Mouse (Mus musculus) kidney, postnatal 10 days (tissue): ENCODE measurements around the gene Glrx5.

ENCODE experiments used
- DNase-seq: peaks from one replicate; pipeline ENCODE4 v3.0.0; 2021; ENCODE audit warnings: mixed read lengths

The Glrx5 gene

DNA sequence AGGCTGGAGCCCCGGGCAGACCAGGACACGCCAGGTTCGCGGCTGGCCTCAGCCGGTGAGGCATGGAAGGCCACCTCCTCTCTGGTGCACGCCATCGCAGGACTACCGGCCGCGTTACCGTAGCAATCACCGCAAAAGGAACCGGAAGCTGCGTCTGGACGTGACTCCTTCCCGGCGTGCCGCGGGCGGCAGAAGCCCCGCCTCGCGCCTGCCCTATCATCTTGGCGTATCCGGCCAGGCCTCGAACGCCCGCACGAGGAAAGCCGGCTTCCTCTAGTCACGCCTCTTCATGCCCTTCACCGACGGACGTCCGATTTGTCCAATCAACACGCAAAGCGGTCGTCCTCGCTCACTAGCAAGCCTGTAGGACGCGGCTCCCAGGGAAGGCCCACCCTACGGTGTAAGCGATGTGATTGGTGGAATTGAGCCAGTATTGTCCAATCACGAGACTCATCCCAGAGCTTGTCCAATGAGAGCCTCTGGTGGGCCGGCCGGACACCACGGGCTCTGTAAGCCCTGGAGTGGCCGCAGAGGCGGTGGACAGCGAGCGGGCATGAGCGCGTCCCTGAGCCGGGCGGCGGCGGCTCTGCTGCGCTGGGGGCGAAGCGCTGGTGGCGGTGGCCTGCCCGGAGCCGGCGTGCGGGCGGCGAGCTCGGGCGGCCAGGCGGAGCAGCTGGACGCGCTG lies at the start of gene Glrx5:
Gene Glrx5 (plus strand): TSS at position 542 of the 685 bp plus-strand sequence.
- DNase-seq: peak; percentile 99

DNA sequence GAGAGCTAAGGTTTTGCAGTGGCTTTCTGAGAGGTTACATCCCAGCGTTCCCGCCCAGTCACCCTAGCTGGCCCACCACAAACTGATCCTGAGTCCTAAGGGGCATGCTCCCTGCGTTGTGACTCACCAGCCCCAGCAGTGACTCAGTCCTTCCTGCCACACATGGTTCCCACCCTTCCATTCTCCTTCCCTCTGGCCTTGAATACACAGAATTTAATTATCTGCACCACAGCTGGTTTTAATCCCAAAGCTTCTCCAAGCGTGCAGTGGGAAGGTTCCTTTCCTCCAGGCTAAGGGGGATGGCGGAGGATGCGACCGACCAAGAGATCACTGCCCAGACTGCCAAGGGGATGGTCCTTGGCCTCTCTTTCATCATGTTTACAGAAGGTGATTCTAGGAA lies 49.0 kb upstream of the Glrx5 start:
- no peak for DNase-seq

DNA sequence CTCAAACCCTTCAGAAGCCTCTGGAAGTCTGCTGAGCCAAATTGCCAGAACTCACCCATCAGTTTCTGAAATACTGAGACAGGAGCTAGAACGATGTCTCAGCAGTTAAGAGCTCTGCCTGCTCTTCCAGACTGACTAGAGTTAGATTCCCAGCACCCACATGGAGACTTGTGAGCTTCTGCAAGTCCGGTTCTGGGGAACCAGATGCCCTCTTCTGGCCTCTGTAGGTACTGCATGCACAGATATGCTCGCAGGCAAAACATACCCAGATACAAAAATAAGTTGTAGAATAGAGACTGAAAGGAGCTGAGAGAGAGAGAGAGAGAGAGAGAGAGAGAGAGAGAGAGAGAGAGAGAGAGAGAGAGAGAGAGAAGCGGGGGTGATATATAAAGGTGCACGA lies 47.4 kb upstream of the Glrx5 start:
- no peak for DNase-seq

DNA sequence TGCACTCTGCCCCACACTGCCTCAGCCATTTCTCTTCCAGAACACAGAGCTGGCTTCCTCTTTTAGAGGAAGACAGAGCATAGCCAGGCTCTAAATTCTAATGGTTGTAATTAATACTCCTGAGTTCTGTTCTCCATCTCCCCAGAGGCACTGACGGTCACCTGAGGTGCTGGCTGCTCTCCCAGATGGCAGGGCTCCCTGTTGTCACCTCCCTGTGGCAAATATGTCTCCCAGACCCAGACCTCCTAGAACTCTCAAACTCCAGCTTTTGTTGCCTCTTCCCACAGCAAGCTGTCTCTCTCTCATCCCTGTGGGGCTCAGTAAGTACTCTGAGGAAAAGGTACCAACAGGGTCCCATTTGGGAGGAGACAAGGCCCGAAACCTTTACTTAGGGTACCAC lies 46.5 kb upstream of the Glrx5 start:
- no peak for DNase-seq

DNA sequence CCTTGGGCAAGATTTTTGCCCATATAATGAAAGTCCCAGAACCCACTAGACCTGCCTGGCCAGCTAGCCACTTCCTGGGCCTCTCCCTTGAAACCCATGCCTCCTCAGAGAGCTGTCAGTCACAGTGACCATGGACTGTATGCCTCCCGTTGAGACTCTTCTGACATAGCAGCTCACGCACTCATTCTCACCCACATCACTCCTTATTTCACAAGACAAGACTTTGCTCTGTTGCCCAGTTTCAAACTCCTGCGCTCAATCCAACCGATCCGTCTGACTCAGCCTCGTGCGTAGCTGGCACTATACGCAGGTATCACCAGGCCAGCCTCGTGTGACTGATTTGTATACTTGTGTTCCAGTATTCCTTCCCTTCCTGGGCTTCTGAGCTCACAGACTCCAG lies 45.7 kb upstream of the Glrx5 start:
- DNase-seq: no peak

DNA sequence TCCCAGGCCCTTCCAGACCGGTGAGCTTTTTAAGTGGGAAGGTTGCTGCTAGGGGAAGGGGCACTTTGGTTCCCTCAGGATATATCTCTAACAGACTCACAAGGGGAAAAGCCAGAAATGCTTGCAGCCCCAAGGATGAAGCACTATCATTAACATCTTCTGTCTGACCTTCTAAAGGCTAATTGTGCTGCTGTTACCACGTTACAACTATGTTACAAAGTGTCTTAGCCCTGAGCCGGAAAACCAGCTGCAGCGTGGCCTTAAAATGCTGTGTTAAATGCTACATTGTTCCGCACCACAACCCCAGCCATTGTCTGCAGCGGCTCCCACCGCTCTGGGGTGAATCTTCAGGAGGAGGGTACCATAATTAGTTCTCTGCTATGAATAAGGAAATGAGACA lies 44.6 kb upstream of the Glrx5 start:
- DNase-seq: no peak

DNA sequence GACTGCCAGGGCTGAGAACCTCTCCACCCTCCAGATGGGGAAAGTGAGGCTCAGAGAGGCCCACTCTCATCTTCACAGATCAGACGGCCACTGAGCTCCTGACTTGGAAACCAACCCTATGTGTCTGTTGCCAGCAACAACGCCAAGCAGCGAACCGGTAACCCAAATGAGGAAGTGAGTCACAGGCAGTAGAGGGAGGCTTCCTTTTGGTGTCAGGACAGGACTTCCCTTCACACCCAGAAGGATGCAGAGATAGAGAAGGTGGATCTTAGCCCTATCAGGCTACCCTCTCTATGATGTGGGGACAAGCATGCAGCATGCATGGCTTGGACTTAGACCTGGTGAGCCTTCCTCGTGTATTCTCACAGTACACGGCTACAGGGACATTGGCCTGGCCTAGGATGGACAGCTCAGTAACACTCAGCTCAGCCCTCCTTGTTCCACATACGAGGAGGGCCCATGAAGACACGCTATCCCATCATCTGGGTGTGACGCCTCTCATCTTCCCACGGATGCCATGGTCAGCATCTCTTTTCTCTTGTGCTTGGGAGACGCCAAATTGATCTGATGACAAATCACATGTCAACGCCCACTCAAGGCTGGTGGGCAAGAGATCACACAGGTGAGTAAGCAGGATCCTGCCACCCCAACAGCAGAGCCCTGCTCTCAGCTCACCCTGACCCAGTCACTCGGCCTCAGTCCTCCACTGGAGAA lies 41.6 kb upstream of the Glrx5 start:
- no peak for DNase-seq

DNA sequence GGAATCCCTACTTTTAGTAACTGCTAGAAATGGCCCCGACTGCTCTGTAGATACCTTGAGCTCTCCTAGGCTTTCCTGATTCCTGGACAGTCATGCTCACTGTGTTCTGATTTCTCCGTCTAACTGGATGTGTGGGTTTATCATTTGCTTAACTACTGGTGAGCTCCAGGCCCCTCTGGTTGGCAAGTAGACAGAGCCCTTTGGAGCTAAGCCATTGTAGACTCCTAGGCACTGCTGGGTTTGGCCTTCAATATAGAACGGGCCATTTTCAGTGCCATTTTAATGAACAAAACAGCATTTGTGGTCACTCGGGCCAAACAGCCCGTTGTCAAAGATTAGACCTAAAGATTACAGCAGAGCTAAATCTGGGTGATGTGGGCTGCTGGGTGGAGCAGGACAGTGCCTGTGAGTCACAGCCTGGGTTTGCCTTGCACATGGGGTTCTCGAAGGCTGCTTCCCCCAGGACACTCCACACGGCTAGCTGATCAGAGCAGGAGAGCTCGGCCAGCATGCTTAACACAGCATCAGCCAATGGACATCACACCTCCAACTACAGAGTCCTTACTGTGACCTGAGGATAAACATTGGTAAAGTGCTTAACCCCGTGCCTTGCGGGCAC lies 40.3 kb upstream of the Glrx5 start:
- DNase-seq: no peak

DNA sequence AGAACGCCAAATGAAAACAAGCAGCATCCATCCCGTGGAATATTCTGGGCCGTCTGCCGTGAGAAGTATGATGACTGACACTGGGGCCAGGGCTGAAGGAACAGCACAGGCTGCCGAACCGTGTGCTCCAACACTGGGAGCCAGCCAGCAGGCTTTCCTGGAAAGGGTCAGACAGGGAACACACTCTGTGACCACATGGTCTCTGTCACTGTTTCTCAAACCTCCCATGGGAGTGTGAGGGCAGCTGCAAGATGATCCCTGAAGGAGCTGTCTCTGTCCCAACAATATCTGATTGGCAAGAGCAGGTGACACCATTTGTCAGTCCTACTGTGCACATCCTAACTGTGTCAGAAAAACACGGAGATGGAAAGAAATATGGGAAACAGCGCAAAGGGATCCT lies 39.6 kb upstream of the Glrx5 start:
- DNase-seq: peak; percentile 44

DNA sequence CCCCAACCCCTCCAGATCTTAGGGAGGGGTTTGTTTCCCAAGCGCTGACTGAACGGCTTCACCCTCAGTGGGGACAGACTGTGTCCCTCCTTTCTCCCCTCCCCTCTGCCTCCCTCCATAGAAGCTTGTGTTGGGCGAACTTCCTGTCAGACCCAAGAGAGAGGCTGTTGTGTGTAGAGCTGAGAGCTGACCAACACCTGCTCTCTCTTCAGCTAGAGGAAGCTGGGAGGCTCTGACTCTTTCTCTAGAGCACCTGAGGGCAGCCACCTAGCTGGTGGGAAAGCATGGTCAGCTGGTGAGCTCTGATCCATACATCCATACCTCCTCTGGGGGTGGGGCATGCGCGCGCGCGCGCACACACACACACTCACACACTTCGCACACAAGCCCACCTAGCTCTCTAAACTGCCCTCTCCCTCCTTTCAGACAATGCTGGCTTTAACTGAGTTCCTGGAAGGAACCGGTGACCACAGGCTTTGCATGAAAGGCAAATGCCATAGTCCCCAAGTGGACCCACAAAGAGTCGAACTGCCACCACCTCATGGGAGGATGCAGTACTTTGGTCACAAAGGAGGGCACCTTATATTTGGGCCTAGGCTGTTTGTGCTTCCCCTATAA lies 37.1 kb upstream of the Glrx5 start:
- DNase-seq: no peak

DNA sequence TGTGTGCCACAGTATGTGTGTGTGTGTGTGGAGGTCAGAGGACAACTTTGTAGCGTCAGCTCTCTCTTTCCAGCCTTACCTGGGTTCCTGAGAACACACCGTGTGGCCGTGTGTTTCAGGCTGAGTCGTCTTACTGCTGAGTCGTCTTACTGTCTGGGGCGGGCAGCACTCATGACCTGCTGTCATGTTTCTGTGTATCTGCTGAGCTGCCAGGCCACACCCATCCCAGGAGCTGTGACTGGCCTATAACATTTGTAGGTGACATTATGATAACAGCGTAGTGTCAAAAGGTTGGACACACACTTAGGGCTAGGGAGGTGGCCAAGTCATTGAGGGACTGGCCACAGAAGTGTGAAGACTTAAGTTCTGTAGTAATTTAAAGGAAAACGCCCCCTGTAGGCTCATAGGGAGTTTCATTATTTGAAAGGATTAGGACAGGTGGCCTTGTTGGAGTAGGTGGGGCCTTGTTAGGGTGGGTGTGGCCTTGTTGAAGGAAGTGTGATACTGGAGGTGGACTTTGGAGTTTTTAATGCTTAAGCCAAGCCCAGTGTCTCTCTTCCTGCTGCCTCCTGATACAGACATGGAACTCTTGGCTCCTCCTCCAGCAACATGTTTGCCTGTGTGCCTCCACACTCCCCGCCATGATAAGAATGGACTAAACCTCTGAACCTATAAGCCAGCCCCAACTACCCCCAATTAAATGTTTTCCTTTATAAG lies 36.3 kb upstream of the Glrx5 start:
- DNase-seq: no peak

DNA sequence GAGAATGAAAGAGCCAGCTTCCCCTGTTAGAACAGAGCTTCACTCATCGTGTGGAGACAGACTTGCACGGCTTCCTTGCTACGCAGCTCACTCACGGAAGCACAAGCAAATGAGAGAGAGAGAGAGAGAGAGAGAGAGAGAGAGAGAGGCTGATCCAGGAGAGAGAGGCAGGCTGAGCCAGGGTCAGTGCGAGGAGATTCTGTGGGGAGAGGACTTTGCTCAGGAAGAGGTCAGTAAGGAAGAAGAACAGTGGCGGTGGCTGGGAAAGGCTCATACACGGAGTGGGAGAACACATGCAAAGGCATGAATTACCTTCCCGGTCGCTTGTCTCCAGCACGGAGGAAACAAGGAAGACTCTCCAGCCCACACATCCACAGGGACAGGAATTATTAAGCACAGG lies 35.3 kb upstream of the Glrx5 start:
- DNase-seq: no peak

DNA sequence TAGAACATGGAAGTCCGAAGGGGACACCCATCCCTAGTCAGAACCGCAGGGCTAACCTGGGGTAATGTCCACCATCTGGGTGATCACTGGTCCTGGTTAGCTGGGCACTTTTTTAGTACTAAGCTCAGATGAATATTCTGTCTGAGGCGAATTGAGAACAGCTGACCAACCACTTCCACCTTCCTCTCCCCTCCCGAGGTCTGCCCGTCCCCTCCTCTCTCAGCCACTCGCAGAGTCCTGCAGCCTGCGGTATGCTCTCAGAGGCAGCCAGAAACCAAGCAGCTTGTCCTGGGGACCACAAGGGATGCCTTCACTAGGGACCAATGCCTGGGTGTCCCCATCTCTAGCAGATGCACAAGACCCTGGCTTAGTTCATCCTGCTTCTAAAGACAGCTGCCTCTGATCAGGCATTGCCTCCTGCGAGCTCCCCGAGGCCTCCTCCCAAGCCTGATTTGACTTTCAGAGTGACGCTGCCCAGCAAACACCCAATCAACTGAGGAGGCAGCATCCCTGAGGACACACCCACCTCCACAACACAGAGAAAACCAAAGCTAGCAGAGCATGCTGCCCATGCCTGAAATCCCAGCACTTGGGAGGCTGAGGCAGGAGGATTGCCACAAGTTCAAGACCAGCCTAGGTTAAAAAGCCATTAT lies 34.7 kb upstream of the Glrx5 start:
- no peak for DNase-seq

DNA sequence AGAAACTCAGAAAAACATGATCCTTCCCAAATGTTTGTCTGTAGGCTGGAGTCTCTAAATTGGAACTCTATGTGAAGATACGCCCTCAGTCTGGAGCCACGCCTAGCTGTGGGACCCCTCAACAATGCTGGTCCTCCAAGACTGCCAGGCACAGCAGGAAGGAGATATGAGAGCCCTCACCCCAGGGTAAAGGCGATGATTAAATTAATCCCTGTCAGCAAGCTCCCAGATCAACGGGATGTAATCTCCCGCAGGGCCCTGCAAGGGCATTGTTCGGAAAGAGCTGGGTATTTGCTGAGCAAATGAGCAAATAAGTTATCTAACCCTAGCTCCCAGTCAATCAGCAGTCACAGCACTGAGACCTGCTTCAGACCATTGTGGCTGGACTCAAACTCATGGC lies 33.9 kb upstream of the Glrx5 start:
- no peak for DNase-seq

DNA sequence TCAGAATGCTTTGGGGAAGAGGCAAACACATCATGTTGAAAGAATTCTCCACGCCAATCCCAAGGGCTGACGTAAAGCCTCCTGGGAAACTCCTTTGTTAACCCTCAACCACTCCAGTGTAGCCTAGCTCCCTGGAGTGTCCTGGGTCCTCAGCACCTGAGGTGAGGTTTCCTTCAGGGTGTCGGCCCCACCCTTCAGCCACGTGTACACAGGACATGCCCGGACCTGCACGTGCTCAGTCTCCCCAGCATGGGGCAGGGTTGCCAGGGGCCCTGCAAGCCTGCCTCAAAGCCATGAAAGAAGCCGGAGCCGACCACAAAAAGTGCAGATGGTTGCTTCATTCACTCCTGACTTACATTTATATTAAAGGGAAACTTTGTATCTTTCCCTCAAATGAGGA lies 33.3 kb upstream of the Glrx5 start:
- DNase-seq: no peak

DNA sequence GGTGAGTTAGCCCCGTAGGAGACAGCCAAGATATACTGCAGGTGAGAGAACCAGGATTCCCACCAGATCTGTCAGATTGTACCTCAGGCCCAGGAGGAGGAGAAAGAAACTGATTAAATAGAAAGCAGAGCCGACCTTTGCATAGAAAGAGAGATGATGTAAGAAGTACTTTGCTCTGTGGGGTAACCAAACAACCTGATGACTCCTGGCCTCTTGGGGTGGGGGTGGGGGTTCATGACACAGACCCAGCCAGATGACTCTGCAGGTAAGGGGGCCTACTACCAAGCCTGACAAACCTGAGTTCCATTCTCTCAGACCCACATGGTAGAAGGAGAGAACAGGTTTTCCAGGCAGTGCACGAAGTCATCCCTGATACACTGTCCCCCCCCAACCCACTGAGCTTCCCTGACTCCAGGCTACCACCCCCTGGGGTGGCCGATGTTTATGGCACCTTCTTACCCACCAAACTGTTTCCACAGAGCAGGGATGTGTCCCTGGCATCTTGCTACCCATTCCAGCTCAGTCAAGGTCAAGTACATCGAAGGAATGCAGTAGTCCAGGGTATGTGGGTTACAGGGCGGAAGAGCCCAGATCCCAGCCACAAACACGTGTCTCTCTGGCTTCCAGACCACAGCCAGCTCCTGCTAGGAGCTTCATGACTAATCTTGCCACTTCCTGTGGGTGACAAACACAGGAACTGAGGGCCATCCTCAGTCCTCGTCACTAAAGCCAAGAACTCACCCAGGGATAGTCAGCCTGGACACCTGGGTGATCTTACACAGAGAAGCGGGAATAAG lies 31.8 kb upstream of the Glrx5 start:
- DNase-seq: peak; percentile 58

DNA sequence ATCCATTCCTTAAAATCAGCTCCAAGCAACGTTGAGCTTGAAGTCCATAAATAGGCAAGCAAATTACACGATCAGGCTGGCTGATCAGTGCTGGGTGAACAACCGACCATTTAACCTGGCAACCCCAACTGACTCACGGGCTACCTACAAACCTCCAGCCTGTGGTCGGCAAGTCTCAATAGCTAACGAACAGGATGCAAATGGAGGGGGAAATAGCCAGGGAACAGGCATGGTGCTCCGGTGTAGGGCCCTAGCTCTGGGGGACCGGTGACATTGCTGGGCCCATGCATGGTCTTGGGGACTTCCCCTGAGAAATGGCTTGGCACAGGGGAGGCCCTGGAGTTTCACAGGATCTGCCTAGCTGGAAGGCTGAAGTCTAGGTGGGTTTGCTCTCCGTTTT lies 31.2 kb upstream of the Glrx5 start:
- DNase-seq: no peak

DNA sequence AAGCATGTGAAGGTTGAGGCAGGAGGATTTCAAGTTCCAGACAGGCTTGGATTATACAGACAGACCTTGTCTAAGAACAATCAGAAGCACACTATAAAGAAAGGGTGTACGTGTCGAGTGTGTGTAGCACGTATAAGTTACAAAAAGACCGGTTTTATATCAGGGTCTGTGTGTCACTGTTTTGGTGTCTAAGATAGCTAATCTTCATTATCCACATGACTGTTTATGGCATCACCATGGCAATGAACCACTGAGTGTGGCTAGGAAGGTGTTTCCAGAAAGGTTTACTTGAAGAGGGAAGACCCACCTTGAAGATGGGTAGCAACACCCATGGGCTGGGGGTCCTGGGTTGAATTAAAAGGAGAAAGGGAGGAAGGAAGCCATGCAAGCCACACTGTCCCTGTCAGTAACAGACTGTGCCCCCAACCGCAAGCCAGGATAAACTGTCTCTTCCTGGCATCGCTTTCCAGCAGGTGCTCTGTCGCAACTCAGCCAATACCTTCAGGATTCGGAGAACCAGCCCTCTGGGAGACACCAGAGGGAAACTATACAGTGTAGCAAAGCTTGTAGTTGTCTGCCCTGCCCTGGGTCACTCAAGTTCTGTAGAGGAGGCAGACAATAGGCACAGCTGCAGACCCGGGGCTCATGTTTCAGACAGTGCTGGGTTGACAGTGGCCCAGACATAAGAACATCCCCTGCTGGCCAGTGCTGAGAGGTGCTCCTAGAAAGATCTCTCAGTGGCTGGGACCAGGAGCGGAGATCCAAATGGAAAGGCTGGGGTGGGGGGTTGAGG lies 30.0 kb upstream of the Glrx5 start:
- no peak for DNase-seq

DNA sequence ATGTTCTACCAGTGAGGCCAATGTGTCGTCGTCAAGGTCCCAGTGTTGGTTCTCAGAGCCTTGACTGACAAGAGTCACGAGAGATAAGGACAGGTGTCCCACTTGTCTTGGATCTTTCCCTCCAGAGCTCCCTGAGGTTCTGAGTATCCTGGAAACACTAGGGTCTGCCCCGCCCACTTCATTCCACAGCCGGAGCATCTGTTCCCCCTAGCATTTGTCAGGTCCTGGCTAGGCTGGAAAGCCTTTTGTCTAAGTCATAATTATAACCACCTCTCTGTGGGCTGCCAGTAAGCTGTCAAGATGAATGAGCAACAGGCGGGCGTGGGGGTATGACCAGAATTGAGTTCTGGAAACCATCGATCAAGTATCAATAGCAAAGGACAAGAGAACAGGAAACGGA lies 29.3 kb upstream of the Glrx5 start:
- no peak for DNase-seq

DNA sequence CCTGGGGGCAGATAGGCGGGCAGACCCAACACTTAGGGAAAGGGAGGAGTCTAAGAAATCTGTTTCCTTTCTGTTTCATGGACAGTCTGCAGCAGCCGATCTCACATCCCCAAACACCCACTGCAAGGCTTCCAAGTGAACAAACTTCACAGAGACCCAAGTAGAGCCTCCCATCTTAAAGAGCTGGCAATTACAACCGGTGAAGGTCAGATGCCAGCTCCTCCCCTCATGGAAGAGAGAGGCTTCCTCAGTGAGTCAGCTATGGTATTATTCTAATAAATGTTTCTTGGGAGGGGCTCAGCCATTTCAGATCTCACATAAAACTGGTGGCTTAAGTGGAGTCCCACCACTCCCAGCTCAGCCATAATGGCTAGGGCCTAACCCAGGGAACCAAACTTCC lies 28.8 kb upstream of the Glrx5 start:
- no peak for DNase-seq
